ENCODE assay signal across 17 mouse cellular contexts in the genomic region with DNA sequence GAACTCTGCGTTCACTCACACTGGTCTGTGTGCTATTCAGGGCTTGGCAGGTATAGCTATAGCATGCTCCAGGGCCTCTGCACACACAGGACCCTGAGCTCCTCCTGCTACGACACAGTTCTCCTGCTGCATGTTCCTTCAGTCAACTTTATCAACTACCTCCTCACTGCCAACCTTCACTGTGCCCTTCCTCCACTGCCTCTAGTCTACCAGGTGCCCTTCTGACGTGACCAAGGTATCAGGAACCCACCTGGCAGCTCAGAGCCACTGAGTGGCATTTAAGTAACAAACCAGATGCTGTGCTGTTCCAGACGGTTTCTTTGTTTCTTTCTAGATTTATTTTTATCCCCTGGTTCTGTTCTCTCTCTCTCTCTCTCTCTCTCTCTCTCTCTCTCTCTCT.
"Had no signal": no experiment of that assay in that cellular context is flagged by ENCODE, and none has a peak within 500 bp of the region (broad histone marks: within the 10 kb centered on the region; RNA-seq: fewer than 3 reads in every experiment).

No protein-coding gene starts in this region.

- H3K9ac ChIP-seq: liver, embryonic 13.5 days; midbrain, embryonic 12.5 days had no signal

- ATAC-seq: hindbrain, postnatal 0 days; inflammation-experienced regulatory T-cells, adult 6 months; intestine, embryonic 16.5 days had no signal

- H3K27ac ChIP-seq: hindbrain, postnatal 0 days; kidney, postnatal 0 days; layer of hippocampus, adult 2 months; liver, embryonic 13.5 days; midbrain, embryonic 12.5 days had no signal

- H3K4me2 ChIP-seq: liver, embryonic 13.5 days; midbrain, embryonic 12.5 days had no signal

- DNase-seq: kidney, adult 18-20 months; kidney, postnatal 25 days; layer of hippocampus, adult 9-11 months; liver, embryonic 13.5 days; lung, adult 2 months; lung, postnatal 14 days; lung, postnatal 4 days; right cerebral cortex, adult 18-20 months; right cerebral cortex, postnatal 14 days; right cerebral cortex, postnatal 4 days; spleen, adult 18-20 months had no signal

- H3K9me3 ChIP-seq: liver, embryonic 13.5 days; midbrain, embryonic 12.5 days had no signal

- H3K27me3 ChIP-seq: midbrain, embryonic 12.5 days had no signal

- H3K36me3 ChIP-seq: liver, embryonic 13.5 days; midbrain, embryonic 12.5 days had no signal

- H3K4me3 ChIP-seq: layer of hippocampus, adult 2 months; liver, embryonic 13.5 days; midbrain, embryonic 12.5 days had no signal
